Mouse (Mus musculus) adrenal gland, postnatal 4 days (tissue): ENCODE results near the gene Rap1gap. TPM values are rescaled to one million over a fixed set of nuclear protein-coding genes. Genes with fewer than 3 reads are reported as not detected.
A peak's percentile ranks its signal among the peaks of the same experiment; 100 is the strongest.

Experiments
- DNase-seq, 2 experiments: peaks; one replicate each; pipeline ENCODE4 v3.0.0; 2021 to 2022; ENCODE audit warnings: low spot score in 2 of 2, mixed read lengths in 2 of 2
- total RNA-seq, 2 experiments: library from RNA; stranded (reverse); gene quantifications; 2 replicates each; pipeline ENCODE4 v1.2.3; 2021

The Rap1gap gene
- total RNA-seq, 2 experiments from 2014 or later = 83.5 to 96.1 TPM

DNA sequence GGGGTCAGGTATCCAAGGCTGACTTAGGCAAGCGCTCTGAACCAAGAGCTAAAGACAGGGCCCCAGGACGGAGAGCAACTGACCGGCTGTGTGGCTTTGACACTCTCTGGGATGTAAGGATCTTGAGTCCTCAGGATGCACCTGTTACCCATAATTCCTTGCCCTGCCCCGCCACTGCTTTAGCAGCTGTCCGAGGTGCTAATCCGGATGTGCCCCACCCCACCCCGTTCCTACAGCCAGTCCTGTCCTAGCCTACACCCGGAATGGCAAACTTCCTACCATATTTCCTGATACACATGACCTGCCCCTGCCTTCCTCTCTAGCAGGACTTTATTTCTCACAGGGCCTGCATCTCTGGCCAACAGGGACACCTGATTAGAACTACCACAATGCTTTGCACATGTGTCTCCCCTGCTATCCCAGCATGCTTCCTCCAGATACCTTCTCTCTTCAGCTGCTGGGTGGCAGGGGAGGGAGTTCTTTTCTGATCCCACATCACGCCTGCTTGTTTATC is 20.4 kb downstream of the Rap1gap start:
- no peak for DNase-seq

DNA sequence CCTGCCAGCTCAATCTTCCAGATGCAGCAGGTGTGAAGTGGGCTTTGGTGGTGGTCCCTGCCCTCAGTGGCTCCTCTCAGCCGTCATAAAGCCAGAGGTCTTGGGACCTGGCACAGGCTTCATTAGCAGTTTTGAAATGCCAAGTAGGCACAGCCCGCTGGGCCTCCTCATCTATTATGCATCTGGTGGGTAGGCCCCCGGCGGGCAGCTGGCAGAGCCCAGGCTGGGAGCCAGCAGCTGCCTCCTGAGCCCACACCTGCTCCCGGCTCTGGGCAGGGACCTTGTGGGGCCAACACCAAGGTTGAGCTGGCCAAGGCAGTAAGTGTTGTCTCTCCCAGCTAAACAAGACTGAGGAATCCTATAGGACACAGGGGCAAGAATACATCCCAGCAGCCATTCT is 21.8 kb downstream of the Rap1gap start:
- DNase-seq = no peak

DNA sequence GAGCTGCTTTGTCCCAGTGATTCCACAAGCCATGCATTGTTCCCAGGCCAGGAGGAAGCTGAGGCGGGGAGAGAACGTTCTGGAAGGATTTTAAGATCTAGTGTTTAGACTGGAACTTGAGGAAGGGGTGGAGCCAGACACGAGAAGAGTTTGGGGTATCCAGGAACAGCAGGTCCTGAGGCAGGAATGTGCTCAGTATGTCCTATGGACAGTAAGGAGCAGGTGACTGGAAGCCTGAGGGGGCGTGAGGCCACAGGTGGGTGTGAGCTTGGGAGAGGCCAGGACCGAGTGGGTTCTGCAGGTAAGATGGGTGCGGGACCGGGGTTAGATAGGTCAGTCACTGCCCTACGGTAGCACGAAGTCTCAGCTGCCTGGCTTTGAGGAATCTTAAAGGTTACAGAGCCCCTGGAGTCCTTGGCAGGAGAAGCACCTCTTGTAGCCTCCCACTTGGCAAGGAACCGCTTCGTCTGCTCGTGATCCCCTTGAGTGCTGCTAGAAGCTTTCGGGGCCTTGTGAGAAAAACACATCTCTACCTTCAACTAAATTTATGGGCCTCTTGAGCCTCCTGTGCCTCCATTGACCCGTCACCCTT is 22.8 kb downstream of the Rap1gap start:
- DNase-seq = no peak

DNA sequence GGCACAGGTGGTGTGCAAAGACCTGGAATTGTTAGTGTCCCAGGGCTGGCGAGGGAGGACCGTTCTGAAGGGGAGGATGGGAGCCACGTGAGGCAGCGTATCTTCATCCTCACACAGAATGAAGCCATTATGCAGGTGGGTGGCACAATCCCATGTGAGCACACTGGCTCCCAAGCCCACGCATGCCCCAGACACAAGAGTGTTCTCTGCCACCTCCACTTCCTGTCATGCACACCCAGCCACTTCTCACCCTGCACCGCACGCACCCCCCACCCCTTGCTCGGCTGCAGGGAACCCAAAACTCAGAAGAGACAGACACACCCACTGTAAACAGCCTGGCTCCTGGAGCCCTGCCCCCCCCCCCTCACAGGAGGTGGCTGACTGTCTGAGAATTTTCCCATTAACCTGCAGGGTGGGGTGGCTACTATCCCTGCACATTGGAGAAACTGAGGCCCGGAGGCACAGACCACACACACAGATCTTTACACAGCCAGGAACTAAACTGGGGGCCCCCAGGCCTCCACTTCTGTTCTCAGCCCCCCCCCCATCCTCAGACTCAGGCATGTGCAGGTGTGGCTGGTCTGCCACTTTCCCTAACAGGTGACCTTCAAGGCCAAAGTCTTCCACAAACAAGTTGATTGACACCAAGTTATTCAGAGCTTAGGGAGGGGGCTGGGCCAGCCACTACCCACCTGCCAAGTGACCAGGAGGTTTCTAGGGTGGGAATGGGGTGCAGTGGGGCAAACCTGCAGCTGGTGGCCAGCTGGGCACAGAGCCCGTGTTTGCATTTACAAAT is 27.8 kb downstream of the Rap1gap start:
- no peak for DNase-seq

DNA sequence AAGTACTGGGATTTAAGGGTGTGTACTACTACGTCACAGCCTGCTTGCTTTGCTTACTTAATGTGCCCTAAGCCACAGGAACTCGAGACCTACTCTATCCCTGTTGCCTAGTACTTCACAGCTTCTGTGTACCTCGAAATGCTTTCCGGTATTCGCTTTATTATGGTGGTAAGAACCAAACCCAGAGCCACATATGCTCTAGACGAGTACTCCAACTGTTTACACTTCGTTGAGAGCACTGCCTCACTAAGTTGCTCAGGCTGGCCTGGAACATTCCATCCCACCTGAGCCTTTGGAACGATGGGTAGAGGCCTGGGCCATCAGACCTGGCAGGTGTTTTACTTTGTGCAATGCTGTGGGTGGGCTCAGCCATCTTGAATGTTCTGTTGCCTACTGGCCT is 30.8 kb downstream of the Rap1gap start:
- no peak for DNase-seq

DNA sequence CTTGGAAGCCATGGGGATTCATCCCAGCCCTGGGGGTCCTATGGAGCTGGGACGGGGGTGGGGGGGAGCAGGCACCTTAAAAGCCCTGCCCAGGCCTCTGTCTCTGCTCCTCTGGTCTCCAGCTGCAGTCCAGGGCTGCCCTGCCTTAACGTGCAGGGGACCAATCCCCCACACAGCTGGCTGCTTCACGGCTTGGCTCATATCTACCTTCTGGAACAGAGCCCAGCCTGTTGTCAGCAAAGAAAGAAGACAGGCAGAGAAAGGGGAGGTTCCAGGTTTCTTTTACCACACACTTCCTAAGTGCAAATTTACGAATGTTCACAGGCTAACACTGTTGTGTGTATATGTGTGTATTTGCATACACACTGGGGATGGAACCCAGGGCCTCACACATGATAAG is 31.4 kb downstream of the Rap1gap start:
- no peak for DNase-seq

DNA sequence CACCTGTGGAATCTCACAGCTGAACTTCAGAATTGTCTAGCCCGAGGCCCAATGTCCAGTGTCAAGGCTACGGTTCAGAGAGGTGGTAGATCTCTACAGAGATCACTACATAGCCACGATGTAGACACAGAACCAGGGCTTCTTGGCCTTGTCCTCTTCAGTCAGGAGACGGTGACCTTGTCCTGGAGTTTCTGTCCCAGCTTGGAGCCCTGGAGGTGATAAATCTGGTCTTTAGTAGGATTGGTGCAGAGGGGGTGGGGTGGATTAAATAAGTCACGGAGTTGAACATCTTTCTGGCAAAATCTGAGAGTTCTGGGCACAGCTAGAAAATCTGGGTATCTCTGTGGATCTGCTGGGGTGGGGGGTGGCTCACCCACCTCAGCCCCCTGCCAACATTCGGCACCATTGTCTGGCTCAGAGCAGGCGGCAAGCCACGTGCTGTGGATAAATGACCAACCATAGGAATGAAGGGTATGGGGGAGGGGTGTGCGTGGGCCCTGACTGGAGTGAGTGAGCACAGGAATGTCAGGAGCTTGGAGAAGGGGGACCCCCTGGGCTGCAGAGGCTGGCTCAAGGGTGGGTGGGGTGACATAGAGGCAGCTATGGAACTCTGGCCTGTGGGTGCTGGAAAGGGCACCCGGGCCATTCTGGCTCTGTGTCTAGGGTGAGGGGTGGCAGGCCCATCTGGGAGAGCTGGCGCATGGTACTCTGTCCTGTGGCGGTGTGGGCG is 32.8 kb downstream of the Rap1gap start:
- DNase-seq = no peak

DNA sequence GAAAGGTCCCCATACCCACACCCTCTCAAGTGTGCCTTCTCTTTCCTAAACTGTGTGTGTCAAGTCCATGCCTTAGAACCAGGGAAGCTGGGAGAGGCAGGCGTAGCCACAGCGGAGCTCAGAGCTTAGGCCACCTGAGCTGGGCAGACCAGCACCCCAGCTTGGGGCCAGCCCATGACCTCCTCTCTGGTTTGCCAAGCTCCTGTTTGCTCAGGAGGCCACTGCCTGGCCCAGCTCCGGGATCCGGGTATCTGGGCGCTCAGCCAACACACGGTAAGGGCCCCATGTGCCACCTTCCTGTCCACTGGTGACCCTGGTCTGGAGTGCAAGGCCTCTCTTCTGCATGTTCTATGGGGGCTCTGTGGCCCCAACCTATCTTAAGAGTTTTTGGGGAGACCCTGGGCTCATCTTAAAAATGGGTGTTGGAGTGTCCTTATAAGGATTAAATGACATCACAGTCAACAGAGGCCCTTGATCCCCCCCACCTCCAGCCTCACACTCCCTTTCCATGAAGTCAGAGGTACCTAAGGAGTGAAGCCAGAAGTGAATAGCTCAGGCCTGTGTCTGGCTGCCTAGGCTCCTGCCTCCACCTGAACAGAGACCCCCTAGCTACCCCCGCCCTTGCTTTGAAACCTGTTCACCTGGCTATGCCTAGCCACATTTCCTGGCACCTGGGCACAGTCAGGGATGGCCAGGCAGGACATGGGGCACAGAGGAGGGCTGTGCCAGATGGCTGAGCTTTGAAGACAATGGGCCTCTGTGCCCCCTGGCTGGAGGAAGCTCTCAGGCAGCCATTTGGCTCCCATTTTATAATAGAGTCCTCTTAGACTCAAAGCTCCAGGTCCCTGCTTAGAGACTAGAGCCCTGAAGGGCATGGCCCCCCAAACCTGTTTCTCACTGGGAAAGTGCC is 33.8 kb downstream of the Rap1gap start:
- DNase-seq = no peak

DNA sequence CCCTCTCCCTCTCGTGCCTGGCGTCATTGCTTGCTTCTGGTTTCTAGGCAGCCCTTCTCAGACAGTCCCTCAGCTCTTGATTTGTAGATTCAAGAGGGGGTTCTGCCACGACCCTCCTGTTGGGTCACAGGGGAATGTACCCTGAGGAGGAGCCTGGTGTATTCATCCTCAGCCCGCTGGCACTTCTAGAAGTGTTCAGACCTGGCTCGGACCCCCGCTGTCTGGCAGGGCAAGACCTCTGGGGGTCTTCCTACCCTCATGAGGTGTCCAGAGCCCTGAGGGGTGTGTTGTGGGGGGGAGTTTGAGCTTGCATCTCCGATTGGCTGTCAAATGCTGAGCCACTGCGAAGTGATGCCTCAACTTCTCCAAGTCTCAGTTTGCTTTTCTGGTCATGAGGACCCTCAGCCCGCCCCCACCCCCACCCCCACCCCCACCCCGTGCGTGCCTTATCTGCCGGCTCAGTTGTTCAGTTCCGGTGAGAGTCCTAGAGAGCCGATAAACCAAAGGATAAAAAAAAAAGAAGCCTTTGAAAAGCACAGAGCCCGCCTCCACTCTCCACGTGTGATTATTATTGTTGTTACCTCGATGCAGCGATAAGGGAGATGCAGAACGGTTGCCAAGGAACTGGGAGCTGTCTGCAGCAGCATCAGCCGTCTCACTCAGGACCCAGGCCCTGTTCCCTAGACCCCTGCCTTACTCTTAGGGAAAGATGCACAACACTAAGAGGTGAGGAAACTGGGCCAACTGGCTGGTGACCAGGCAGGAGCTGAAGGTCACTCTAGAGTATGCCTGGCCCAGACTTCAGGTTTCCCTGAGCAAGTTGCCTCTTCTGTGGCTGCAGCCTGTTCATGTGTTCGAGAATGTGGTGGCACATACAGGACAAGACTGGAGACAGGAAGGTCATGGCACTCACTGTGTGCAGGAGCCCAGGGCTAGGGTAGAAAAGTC is 35.0 kb downstream of the Rap1gap start:
- no peak for DNase-seq

DNA sequence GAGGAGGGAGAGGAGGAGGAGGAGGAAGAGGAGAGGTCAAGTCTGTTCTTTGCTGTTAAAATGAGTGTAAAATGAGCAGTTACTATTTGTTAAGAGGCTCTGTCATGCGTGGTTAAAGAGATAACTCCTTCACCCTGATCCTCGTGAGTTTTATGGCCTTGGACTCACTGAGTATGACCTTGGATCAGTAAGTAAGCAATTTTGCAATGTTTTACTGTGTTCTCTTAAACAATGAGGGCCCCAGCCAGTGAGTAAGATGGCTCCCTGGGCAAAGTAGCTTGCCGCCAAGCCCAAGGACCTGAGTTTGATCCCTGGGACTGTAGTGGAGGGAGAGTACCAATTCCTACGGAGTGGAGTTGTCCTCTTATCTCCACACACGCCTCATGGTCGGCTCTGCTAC is 36.4 kb downstream of the Rap1gap start:
- no peak for DNase-seq

DNA sequence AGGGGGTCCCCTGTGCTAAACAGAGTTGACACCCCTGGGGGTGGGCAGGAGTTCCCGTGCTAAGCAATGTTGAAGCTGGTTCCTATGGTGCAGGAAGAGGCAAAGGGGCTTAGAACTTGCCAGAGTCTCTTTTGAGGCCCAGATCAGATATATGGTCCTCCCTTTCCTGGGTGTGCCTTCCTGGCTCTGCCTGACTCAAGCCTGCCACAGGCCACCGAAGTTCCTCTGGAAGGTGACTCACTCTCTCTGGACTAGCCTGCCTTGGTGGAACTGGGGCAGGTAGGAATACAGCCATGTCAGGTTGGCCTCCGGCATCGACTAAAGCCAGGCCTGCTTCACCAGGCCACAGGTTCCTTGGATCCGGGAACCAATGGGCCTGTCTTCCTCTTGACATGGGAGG is 38.6 kb downstream of the Rap1gap start:
- DNase-seq = no peak

DNA sequence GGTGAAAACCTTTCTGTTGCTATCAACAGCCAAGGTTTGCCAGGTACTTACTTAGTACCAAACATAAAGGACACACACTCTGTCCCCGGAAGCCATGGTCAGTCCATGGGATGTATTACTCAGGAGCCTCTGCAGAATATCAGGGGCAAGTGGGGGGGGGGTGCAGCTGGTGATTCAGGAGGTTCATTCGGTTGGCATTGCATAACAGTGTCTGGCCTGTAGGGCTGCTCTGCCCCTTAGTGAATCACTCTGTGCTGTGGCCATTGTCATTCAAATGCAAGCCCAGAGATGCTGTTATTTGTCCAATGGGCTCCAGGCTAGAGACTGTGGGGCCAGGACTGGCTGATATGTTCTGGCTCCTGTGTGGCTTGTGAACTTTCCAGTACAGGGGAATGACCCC is 40.0 kb downstream of the Rap1gap start:
- no peak for DNase-seq

DNA sequence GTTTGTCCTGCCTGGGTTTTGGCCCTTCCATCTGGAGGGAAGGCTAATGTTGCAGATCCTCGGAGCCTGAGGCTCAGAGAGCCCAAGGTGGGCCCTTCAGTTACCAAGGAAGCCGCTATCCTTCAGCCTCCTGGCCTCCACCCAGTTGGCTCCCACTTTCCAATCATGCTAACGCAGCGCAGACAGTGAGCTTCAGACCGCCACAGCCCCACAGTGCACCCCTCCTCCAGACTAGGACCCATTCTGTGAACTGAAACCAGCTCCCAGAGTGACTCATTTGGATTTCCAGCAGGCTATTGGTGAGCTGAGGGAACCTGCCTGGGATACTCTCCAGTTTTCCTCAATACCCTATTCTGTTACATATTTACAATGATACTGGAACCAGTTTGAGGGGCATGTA is 40.9 kb downstream of the Rap1gap start:
- DNase-seq = no peak

DNA sequence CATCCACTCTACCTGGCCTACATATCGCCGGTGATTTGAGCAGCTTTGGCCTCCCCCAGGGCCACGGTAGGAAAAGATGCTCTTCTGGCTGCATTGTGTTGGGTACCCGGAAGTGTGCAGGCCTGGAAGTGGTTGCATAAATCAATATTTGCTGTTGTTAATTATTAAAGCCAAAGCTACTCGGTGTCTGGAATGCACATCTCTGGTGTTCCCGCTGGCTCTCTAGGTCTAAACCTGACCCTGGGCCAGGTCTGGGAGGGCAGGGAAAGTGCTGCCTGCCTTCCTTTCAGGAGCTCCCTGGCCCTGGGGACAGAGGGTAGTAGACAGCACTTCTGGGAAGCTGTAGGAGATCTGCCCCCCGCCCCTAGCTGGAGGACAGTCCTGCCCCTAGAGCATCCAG is 42.0 kb downstream of the Rap1gap start:
- no peak for DNase-seq

DNA sequence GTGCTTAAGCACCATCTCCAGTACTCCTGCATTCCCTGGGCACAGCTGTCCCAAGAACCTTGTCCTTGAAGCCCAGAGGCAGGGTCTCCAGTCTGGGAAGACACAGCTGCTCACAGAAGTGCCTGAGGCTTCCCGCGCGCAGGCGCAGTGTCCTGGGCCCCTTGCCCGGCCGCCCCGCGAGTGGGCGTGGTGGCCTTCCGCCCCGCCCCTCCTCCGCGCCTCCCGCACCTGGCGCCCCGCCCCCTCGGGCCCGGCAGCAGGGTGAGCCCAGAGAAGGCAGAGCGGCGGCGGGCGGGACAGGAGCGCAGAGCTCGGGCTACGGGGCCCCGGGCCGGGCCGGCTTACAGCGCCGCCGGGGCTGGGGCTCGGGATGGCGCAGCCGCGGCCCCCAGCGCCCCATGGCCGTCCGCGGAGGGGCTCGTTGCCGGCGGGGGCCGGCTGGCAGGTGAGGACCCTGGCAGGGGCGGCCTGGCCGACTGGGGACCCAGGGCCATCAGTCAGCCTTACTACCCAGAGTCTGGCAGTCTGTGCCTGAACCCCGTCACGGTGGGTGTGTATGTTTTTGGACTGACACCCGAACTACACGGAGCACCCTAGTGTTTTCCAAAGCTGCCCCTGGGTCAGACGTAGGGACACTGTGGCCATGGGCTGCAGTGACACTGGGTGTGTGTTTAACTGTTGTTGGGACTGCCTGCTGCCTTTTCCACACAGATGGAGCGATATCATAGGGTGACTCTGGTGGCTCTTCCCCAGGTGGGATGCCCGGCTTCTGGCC is 42.9 kb downstream of the Rap1gap start:
- DNase-seq = peak; percentile 86 to 89

DNA sequence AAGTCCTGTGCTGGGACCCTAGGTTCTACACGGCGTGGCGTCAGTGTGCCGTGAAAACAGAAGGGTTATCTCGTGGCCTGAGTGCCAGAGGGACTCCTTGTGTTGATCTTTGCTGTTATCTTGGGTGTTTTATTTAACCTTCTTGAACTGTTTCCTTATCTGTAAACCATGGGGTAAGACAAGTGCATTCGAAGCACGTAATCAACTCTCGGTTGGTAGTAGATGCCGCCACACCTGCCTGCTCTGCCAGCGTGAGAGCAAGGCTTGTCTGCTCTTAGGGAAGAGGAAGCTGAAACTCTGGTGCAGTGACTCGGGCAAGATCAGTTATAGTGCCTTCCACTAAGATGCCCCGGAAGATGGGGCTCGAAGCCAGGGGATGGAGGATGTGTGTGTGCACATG is 48.4 kb downstream of the Rap1gap start:
- DNase-seq = no peak

DNA sequence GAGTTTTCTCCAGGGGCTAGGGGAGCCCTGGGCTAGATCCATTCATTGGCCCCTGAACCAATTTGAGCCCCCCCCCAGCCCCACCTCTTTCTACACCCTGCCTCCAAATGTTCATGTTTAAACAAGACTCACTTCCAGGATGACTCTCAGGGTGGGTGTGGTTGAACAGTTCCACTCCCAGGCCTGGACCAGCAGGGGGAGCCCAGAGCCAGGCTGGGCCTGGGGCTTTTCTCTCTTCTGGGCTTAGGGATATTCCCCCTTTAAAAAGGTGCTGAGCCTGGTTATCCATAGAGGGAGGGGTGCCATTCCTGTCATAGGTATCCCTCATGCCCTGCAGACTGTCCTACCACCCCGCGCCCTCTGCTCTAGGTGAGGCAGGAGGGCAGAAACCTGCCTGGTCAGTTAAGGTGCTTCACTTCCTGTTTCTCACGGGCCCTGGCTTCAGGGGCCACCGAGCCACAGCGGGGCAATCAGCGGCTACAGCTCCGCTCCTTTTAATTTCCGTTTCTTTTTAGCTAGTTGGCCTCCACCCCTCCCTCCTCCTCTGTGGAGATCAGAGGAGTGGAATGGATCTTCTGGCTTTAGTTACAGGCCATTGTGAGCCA is 49.6 kb downstream of the Rap1gap start:
- no peak for DNase-seq

DNA sequence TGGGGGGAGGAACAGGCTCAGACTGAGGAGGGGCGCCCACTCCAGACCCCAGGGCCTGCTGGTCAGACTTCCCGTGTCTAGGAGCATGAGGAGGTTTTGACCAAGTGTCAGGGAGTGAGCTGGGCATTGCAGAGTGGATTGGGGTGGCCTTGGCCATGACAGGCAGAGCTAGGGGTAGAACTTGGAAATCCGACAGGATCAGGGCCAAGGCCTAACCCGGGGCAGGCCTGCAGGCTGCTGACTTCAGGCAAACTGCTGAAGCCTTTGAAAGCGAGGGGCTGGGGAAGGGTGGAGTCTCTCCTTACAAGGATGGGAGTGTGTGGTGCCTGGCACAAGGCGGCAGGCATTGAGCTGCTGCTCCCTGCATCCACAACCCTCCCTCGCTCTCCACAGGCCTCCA is 52.5 kb downstream of the Rap1gap start:
- DNase-seq = no peak

DNA sequence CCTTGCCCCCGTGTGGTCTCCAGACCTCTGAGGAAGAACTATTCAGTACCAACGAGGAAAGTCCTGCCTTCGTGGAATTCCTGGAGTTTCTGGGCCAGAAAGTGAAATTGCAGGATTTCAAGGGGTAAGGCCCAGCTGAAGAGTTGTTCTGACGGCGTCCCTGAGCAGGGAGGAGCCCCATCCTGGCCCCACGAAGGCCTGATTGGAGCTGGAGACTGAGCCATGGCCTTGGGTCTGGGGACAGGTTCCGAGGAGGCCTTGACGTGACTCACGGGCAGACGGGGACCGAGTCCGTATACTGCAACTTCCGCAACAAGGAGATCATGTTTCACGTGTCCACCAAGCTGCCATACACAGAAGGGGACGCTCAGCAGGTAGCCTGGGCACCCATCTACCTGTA is 53.1 kb downstream of the Rap1gap start:
- DNase-seq = peak in 1 of 2 experiments; percentile 49
